Mouse (Mus musculus): ENCODE data around the gene Tnpo1. TPM values are rescaled to one million over a fixed set of nuclear protein-coding genes. Genes with fewer than 3 reads are reported as not detected.
"Not testable (repeated sequence)": the region's sequence is repeated elsewhere in the genome, so short reads cannot be mapped to it uniquely, and the experiment has no call there.

The Tnpo1 gene
- polyA plus RNA-seq, 1 experiment from 2014 or later, result 48.8 TPM

DNA sequence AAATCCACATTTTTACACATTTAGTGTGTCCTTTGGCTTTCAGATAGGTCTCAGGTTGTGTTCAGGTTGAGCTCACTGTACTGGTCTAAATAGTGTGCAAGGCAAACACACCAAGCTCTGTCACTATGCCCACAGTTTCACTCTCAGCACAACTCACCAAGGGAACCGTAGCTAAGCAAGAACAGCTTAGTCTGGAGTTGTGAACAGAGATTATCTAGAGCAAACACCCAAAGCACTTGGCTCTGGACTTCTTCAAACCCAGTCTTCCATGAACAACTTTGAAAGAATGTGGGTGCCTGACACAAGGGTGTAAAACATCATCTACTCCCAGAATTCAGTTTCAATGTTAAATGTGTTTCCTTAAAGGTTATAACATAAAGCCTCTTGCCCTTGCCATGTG is 80.4 kb downstream of the Tnpo1 start:
- Histone ChIP-seq H3K36me3 (peaks cover 45% of the 10 kb centered on the region), H3K27ac (replicated peaks) (no peak overlapping the region), H3K9ac (no peak overlapping the region), H3K4me2 (replicated peaks) (no peak overlapping the region), H3K4me3 (replicated peaks) (no peak overlapping the region), H3K27me3 (no peaks in the 10 kb centered on the region), H3K9me3 (replicated peaks) (no peaks in the 10 kb centered on the region), H3K4me1 (no peaks in the 10 kb centered on the region)
- no peak for ATAC-seq (ENCODE audit: insufficient number of reproducible peaks, low FRiP score, low TSS enrichment, low read depth)
- WGBS, result 78% methylated on average over 1 of the region's 1 CpGs

DNA sequence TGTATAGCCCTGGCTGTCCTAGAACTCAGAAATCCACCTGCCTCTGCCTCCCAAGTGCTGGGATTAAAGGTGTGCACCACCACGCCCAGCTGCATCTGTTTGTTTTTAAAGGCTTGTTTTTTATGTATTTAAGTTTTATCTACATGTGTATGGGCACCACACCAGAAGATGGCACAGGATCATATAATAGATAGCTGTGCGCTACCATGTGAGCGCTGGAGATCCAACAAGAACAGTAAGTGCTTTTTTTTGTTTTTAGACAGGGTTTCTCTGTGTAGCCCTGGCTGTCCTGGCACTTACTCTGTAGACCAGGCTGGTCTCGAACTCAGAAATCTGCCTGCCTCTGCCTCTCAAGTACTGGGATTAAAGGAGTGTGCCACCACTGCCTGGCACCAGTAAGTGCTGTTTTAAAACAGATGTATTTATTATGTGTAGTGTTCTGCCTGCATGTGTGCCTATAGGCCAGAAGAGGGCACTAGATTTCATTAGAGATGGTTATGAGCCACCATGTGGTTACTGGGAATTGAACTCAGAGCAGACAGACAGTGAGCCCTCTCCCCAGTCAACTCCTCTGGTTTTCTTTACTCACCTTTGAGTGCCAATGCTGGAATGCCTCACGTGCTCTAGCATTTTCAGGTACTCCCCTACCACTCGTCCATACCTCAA is 89.6 kb downstream of the Tnpo1 start:
- H3K36me3 ChIP-seq, result peaks cover 30% of the 10 kb centered on the region
- no peak overlapping the region for H3K9ac ChIP-seq
- H3K9me3 ChIP-seq (replicated peaks), result no peaks in the 10 kb centered on the region
- no peaks in the 10 kb centered on the region for H3K4me1 ChIP-seq
- 90% methylated on average over 6 of the region's 6 CpGs for WGBS
- no peak overlapping the region for H3K4me2 ChIP-seq (replicated peaks)
- ATAC-seq (ENCODE audit: insufficient number of reproducible peaks, low FRiP score, low TSS enrichment, low read depth), result no peak
- H3K27ac ChIP-seq (replicated peaks), result no peak overlapping the region
- H3K4me3 ChIP-seq (replicated peaks), result no peak overlapping the region
- no peaks in the 10 kb centered on the region for H3K27me3 ChIP-seq

DNA sequence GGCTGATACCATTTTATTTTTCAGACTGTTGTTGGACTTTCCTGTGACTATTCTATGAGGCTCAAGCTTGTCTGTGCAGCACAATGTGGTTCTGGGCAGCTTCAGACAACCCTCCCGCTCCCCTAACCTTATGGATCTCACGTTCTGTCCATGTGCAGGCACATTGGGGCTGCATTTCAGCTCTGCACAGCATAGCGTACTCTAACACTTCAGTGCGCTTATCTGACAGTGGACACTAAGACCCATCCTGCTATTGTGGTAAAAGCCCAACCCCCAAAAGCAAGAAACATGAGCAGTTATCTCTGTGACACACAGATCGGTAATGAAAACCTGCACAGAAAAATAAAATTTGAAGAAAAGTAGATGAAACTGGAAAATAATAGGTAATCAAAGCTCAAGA is 90.4 kb downstream of the Tnpo1 start:
- WGBS, result 85% methylated on average over 5 of the region's 5 CpGs
- no peak for ATAC-seq (ENCODE audit: insufficient number of reproducible peaks, low FRiP score, low TSS enrichment, low read depth)
- Histone ChIP-seq H3K4me3 (replicated peaks) (no peak overlapping the region), H3K27me3 (no peaks in the 10 kb centered on the region), H3K27ac (replicated peaks) (no peak overlapping the region), H3K36me3 (peaks cover 27% of the 10 kb centered on the region), H3K9ac (no peak overlapping the region), H3K4me2 (replicated peaks) (no peak overlapping the region), H3K9me3 (replicated peaks) (no peaks in the 10 kb centered on the region), H3K4me1 (no peaks in the 10 kb centered on the region)

DNA sequence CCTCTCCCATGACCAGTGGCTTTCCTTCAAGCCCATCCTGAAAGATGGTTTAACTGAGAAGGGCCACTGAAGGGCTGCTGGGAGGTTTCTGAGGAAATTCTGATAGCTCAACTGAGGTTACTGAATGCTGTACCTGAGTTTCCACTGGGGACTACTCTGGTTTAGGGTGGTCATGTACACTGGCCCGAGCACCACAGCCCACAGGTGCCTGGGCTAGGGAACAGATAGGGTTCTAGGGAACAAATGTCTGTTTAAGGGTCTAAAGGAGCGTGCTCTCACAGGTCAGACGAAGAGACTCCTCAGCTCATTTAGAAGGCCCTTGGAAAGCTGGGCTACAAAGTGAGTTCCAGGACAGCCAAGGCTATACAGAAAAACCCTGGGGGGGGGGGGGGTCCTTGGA is 91.5 kb downstream of the Tnpo1 start:
- H3K36me3 ChIP-seq, result peaks cover 21% of the 10 kb centered on the region
- H3K27ac ChIP-seq (replicated peaks), result no peak overlapping the region; the same call in 1 of the 2 replicates
- WGBS, result 90% methylated on average over 3 of the region's 3 CpGs
- H3K27me3 ChIP-seq, result no peaks in the 10 kb centered on the region
- H3K4me1 ChIP-seq, result no peaks in the 10 kb centered on the region
- no peak overlapping the region for H3K4me2 ChIP-seq (replicated peaks)
- H3K4me3 ChIP-seq (replicated peaks), result no peak overlapping the region
- no peaks in the 10 kb centered on the region for H3K9me3 ChIP-seq (replicated peaks)
- ATAC-seq (ENCODE audit: insufficient number of reproducible peaks, low FRiP score, low TSS enrichment, low read depth), result no peak; the same call in 1 of the 2 replicates
- no peak overlapping the region for H3K9ac ChIP-seq

DNA sequence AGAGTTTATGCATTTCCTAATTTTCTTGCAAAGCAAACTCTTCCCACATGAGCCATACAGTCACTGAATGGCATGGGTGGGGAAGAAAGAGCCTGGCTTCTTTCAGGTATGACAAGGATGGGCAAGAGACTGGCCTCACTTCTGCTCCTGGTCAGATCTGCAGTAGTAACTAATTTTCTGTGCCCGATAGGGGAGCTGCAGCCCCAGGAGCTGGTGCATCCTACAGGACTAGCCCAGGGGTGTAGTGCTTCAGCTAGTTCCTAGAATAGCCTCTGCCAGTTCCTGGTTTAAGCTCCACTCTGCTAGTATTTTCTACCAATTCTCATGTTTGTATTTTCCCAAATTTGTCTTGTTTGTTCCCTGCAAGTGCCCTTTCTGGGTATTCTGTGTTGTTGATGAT is 92.0 kb downstream of the Tnpo1 start:
- no peaks in the 10 kb centered on the region for H3K27me3 ChIP-seq
- no peaks in the 10 kb centered on the region for H3K4me1 ChIP-seq
- H3K27ac ChIP-seq (replicated peaks), result no peak overlapping the region
- no peaks in the 10 kb centered on the region for H3K9me3 ChIP-seq (replicated peaks)
- H3K4me2 ChIP-seq (replicated peaks), result no peak overlapping the region
- H3K36me3 ChIP-seq, result peaks cover 18% of the 10 kb centered on the region
- no peak overlapping the region for H3K9ac ChIP-seq
- 52% methylated on average over 1 of the region's 1 CpGs for whole genome bisulfite sequencing
- H3K4me3 ChIP-seq (replicated peaks), result no peak overlapping the region
- ATAC-seq (ENCODE audit: insufficient number of reproducible peaks, low FRiP score, low TSS enrichment, low read depth), result no peak

DNA sequence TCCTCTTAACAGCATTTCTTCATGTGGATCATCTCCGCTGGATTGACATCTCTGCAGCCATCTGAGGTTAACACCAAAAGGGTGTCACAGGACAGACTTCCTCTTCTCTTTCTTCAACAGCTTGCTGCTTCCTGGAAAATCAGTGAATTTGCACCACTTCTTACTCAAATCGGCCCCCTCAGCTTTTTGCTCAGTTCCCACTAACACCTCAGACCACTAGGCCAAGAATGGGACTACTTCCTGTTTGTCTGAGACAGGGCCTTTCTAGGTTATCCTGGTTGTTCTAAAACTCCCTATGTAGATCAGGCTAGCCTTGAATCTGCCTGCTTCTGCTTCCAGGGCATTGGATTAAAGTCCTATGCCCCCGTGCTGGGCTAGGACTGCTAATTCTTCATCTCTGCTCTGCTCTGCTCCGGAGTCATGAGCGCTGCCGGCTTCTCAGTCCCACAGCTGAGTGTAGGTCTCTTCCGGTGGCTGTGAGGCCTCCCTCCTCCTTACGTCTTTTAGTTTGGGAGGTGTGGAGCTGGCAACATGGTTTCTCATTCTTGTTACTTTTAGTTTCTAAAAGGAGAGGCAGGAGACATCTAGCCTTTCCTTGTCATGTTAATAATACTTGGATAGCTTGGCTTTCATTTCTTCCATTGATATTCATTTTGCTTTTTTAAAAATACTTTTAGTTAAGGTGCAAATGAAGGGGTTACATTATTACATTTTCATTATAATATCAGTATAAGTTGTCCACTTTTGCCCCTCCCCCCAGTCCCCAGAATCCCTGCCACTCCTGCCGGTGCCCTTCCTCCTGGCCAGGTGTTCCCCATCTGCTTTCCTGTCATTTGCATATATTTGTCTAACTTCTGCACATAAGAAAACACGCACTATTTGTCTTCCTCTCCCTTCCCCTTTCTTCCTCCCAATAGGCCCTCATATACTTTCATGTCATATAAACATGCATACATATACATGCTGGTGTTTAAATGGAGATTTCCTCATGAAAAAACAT is 93.4 kb downstream of the Tnpo1 start:
- Histone ChIP-seq H3K27ac (replicated peaks) (no peak overlapping the region), H3K4me2 (replicated peaks) (no peak overlapping the region), H3K9ac (no peak overlapping the region), H3K4me3 (replicated peaks) (no peak overlapping the region), H3K36me3 (peaks cover 10% of the 10 kb centered on the region), H3K9me3 (replicated peaks) (no peaks in the 10 kb centered on the region), H3K4me1 (no peaks in the 10 kb centered on the region), H3K27me3 (no peaks in the 10 kb centered on the region)
- 72% methylated on average over 10 of the region's 10 CpGs for WGBS
- ATAC-seq (ENCODE audit: insufficient number of reproducible peaks, low FRiP score, low TSS enrichment, low read depth), result no peak

DNA sequence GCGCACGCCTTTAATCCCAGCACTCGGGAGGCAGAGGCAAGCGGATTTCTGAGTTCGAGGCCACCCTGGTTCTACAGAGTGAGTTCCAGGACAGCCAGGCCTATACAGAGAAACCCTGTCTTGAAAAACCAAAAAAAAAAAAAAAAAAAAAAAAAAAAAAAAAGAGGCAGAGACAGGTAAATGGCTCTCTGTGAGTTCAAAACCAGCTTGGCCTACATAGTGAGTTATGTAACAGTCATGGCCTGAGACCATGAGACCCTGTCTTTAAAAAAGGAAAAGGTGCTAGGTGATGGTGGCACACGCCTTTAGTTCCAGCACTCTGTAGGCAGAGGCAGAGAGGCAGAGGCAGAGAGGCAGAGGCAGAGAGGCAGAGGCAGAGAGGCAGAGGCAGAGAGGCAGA is 97.2 kb downstream of the Tnpo1 start:
- H3K27me3 ChIP-seq; H3K4me2 ChIP-seq (replicated peaks); H3K27ac ChIP-seq (replicated peaks); H3K4me1 ChIP-seq; H3K9me3 ChIP-seq (replicated peaks); ATAC-seq (ENCODE audit: insufficient number of reproducible peaks, low FRiP score, low TSS enrichment, low read depth); H3K9ac ChIP-seq; H3K4me3 ChIP-seq (replicated peaks); H3K36me3 ChIP-seq: not testable (repeated sequence)
- 92% methylated on average over 6 of the region's 6 CpGs for WGBS

DNA sequence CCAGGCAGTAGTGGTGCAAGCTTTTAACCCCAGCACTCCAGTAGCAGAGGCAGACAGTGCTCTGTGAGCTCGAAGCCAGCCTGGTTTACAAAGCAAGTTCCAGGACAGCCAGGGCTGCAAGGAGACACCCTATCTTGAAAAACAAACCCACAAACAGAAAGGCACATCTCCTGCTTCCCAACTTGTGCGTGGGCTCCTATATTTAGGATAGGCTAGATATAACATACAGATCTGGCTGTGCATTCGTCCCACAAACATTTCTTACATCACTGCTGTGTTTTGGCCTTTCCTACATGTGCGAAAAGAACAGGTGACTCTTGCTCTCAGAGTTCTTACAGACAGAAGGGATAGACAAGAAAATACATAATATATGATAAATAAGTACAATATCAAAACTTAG is 100.6 kb downstream of the Tnpo1 start:
- Histone ChIP-seq H3K27me3 (no peaks in the 10 kb centered on the region), H3K4me1 (no peaks in the 10 kb centered on the region), H3K27ac (replicated peaks) (no peak overlapping the region), H3K4me2 (replicated peaks) (no peak overlapping the region), H3K9me3 (replicated peaks) (no peaks in the 10 kb centered on the region), H3K9ac (no peak overlapping the region), H3K36me3 (no peaks in the 10 kb centered on the region), H3K4me3 (replicated peaks) (no peak overlapping the region)
- no peak for ATAC-seq (ENCODE audit: insufficient number of reproducible peaks, low FRiP score, low TSS enrichment, low read depth)
- WGBS, result 85% methylated on average over 4 of the region's 4 CpGs

DNA sequence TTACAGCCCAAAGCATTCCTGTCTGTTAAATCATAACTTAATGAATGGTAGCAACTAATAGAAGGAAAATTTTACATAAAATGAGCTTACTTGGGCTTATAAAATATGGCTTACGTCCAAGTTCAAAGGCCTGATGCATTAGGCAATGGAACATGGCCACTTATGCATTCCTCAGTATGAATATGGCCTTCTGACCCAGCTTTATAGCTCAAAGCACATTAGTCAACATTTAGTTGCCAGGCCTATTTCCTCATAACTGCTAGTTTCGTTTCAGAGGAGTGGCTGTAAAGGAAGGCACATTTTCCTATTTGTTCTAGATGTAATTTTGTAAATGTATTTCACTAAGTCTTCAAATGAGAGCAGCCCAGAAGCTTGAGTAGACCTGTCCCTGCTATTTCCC is 107.1 kb downstream of the Tnpo1 start:
- Histone ChIP-seq H3K27me3 (no peaks in the 10 kb centered on the region), H3K4me1 (0 out of 2 replicates have a peak, but pooled peaks cover 2% of the 10 kb centered on the region), H3K4me3 (replicated peaks) (no peak overlapping the region), H3K9ac (no peak overlapping the region), H3K27ac (replicated peaks) (no peak overlapping the region), H3K4me2 (replicated peaks) (no peak overlapping the region), H3K9me3 (replicated peaks) (no peaks in the 10 kb centered on the region), H3K36me3 (no peaks in the 10 kb centered on the region)
- no peak for ATAC-seq (ENCODE audit: insufficient number of reproducible peaks, low FRiP score, low TSS enrichment, low read depth)
- 53% methylated on average over 2 of the region's 2 CpGs for WGBS

DNA sequence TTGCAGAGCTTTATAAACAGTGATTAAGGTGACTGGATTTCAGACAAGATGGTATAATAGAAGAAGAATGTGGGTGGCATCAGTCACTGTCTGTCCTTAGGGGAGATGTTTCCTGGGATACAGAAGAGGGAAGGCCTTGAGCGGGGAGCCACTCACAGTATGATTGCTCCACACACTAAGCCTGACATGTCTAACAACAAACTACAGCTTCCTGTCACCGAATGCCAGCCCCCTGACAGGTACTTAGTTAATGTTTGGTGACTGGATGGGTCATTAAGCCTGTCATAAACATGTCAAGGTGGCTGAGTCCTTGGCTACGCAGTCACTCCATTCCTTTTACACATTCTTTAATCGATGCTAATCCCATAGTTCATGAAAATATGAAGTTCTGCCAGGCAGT is 108.0 kb downstream of the Tnpo1 start:
- Histone ChIP-seq H3K9me3 (replicated peaks) (no peaks in the 10 kb centered on the region), H3K36me3 (no peaks in the 10 kb centered on the region), H3K27me3 (no peaks in the 10 kb centered on the region), H3K9ac (no peak overlapping the region), H3K4me2 (replicated peaks) (no peak overlapping the region), H3K27ac (replicated peaks) (no peak overlapping the region), H3K4me1 (peaks cover 7% of the 10 kb centered on the region), H3K4me3 (replicated peaks) (no peak overlapping the region)
- 57% methylated on average over 4 of the region's 4 CpGs for WGBS
- ATAC-seq (ENCODE audit: insufficient number of reproducible peaks, low FRiP score, low TSS enrichment, low read depth), result no peak

DNA sequence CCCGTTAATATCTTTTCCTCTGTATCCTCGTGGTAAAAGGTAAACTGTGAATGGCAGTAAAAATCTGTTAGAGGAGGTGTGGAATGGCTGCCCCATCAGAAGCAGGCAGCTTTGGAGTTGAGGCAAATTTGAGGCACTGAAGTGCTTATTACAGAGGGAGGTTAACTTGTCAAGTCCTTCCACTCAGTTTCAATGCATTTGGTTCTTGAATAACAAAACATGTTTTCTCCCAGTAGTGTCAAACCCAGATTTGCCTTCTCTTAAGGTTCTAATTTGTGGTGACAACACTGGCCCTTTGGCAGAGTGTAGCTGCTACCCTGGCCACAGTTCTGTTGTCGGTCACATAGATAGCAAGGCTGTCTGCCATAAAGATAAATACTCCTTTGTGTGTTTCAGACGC is 108.4 kb downstream of the Tnpo1 start:
- H3K27ac ChIP-seq (replicated peaks), result no peak overlapping the region
- no peaks in the 10 kb centered on the region for H3K27me3 ChIP-seq
- H3K9ac ChIP-seq, result no peak overlapping the region
- H3K4me2 ChIP-seq (replicated peaks), result no peak overlapping the region
- WGBS, result 62% methylated on average over 4 of the region's 4 CpGs
- ATAC-seq (ENCODE audit: insufficient number of reproducible peaks, low FRiP score, low TSS enrichment, low read depth), result no peak
- H3K4me1 ChIP-seq, result peaks cover 10% of the 10 kb centered on the region
- H3K36me3 ChIP-seq, result no peaks in the 10 kb centered on the region
- H3K9me3 ChIP-seq (replicated peaks), result no peaks in the 10 kb centered on the region
- H3K4me3 ChIP-seq (replicated peaks), result no peak overlapping the region

Measured in embryonic facial prominence, embryonic 15.5 days (tissue).